Mouse (Mus musculus) stomach, postnatal 0 days (tissue): ENCODE results near the gene Myl7.

ENCODE experiments used
- CTCF ChIP-seq: IDR thresholded peaks from 2 replicates; pipeline ENCODE4 v1.5.1; 2016; ENCODE audit warnings: antibody characterized with exemption, low read depth, mild to moderate bottlenecking, moderate library complexity
- EP300 ChIP-seq: optimal IDR thresholded peaks from 2 replicates; pipeline ENCODE3; 2016; ENCODE audit warnings: antibody characterized with exemption

DNA sequence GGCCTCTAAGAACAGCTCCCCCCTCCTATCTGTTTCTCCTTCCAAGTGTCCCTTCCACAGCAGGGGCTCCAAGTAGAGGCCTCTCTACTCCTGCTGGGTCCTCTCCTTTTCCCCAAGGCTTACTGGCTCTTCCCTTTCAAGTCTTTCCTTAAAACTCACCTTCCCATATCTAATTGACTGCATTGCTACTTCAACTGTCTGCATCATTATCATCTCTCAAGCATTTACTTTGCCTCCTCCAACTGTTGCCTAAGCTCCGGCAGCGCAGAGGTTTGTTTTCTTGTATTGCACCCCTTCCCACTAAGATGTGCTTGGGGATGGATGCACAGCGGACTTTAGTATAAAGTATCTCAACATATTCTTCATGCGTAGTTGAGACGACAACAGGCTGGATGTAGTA, 21.2 kb downstream of the Myl7 start:
- TF ChIP-seq CTCF (no peak), EP300 (no peak)
